Mouse (Mus musculus): Measurements from ENCODE around the gene Col6a2. TPM values are rescaled to one million over a fixed set of nuclear protein-coding genes. Genes with fewer than 3 reads are reported as not detected.

The Col6a2 gene
- total RNA-seq, 2 experiments from 2014 or later: 0.13 TPM; not detected in 1

- ATAC-seq (ENCODE audit: poor library complexity, severe bottlenecking): no peak
Observed at GRCm38 (mm10) chr10:76551556-76551955, 71.9 kb downstream of the Col6a2 start.

DNA sequence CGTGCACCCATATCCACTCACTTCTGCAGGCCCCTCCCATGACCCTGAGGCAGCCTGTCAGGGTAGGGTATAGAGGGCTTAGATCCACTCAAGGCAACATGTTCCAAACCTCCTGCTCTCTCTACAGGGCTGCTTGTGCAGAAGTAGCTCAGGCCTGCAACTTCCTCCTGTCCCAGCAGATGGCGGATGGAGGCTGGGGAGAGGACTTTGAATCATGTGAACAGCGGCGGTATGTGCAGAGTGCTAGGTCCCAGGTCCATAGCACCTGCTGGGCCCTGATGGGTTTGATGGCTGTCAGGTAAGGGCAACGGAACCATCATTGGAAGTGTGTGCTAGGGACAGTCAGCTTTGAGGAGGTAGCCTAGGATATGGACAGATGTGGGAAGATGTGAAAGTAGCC is 73.0 kb downstream of the Col6a2 start:
- no peak for ATAC-seq (ENCODE audit: poor library complexity, severe bottlenecking)

GRCm38 (mm10) chr10:76548218-76548617 is 75.2 kb downstream of the Col6a2 start:
- ATAC-seq (ENCODE audit: poor library complexity, severe bottlenecking): no peak

DNA sequence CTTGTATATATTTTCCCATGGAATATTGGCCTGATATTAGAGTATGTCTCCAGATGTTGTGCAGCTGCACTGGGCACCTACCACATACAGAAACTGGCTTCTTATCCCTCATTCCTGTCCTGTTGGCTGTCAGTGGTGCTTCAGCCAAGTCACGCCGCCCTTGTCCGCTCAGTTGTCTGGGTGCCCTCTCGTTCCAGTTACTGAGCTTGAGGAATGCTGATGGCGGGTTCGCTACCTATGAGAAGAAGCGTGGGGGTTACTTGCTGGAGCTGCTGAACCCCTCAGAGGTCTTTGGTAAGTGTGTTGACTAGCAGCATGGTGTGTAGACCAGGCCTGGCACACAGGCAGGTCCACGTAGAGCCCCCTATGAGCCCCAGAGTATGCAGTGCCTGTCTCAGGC is 76.9 kb downstream of the Col6a2 start:
- no peak for ATAC-seq (ENCODE audit: poor library complexity, severe bottlenecking)

Other genes starting within 250 kb of the Col6a2 start
- gene AC141477.1, start 183.2 kb downstream of the Col6a2 start, total RNA-seq (2015): not detected in 2 replicates
- gene AC141477.1, start 183.2 kb downstream of the Col6a2 start, total RNA-seq (2017): 10.4 TPM in 1 of 2 replicates, not detected in the other
- 24.2 and 27.3 TPM in 2 replicates for gene Pcnt, start 180.8 kb downstream of the Col6a2 start, total RNA-seq (2015)
- gene Pcnt, start 180.8 kb downstream of the Col6a2 start, total RNA-seq (2017): 44.1 and 53.4 TPM in 2 replicates
- gene 2610028H24Rik, start 174.5 kb downstream of the Col6a2 start, total RNA-seq (2015): not detected in 2 replicates
- gene 2610028H24Rik, start 174.5 kb downstream of the Col6a2 start, total RNA-seq (2017): not detected in 2 replicates
- 41.9 and 51.0 TPM in 2 replicates for gene Mcm3ap, start 154.7 kb downstream of the Col6a2 start, total RNA-seq (2015)
- 51.5 and 56.8 TPM in 2 replicates for gene Mcm3ap, start 154.7 kb downstream of the Col6a2 start, total RNA-seq (2017)
- 0.96 and 1.6 TPM in 2 replicates for gene Ybey, start 154.5 kb downstream of the Col6a2 start, total RNA-seq (2015)
- 3.6 and 4.2 TPM in 2 replicates for gene Ybey, start 154.5 kb downstream of the Col6a2 start, total RNA-seq (2017)
- gene Lss, start 92.0 kb downstream of the Col6a2 start, total RNA-seq (2015): 0.98 and 2.1 TPM in 2 replicates
- gene Lss, start 92.0 kb downstream of the Col6a2 start, total RNA-seq (2017): 1.7 and 2.5 TPM in 2 replicates
- not detected in 2 replicates for gene Spatc1l, start 61.4 kb downstream of the Col6a2 start, total RNA-seq (2015)
- not detected in 2 replicates for gene Spatc1l, start 61.4 kb downstream of the Col6a2 start, total RNA-seq (2017)
- gene Ftcd, start 48.0 kb downstream of the Col6a2 start, total RNA-seq (2015): not detected in 2 replicates
- not detected in 2 replicates for gene Ftcd, start 48.0 kb downstream of the Col6a2 start, total RNA-seq (2017)
- 0.09 and 0.41 TPM in 2 replicates for gene Col6a1, start 102.5 kb upstream of the Col6a2 start, total RNA-seq (2015)
- 0.40 and 0.41 TPM in 2 replicates for gene Col6a1, start 102.5 kb upstream of the Col6a2 start, total RNA-seq (2017)

Measured in megakaryocyte, adult 5-6 weeks (primary cell).